Mouse (Mus musculus) stomach, embryonic 16.5 days (tissue): ENCODE data around the gene Fut8. TPM values are rescaled to one million over a fixed set of nuclear protein-coding genes. Genes with fewer than 3 reads are reported as not detected.

Experiments used
- ATAC-seq: fragments of 200-750 bp; cut with Nextera tagmentation; 2 replicates; pipeline ENCODE4 v1.8.0; 2017; ENCODE audit warnings: moderate number of reproducible peaks, moderate TSS enrichment; ENCODE audit not compliant: insufficient read depth, low FRiP score
- H3K27ac ChIP-seq: fragments of 300-500 bp; sonication (generic); 2 replicates; pipeline ENCODE4 v1.5.1; 2014; ENCODE audit warnings: low read length
- H3K27me3 ChIP-seq: fragments of 300-500 bp; sonication (generic); 2 replicates; pipeline ENCODE4 v1.6.1; 2014; ENCODE audit warnings: low read length, control low read depth, mixed read lengths; ENCODE audit not compliant: control insufficient read depth, insufficient read depth
- H3K36me3 ChIP-seq: fragments of 300-500 bp; sonication (generic); 2 replicates; pipeline ENCODE4 v1.6.1; 2014; ENCODE audit warnings: low read length; ENCODE audit not compliant: control insufficient read depth, insufficient read depth
- H3K4me1 ChIP-seq: fragments of 300-500 bp; sonication (generic); 2 replicates; pipeline ENCODE4 v1.6.1; 2014; ENCODE audit warnings: low read length, control low read depth, mixed read lengths; ENCODE audit not compliant: control insufficient read depth, insufficient read depth
- H3K4me2 ChIP-seq: fragments of 300-500 bp; sonication (generic); 2 replicates; pipeline ENCODE4 v1.6.1; 2014; ENCODE audit warnings: low read depth, low read length, mixed read lengths
- H3K4me3 ChIP-seq: fragments of 300-500 bp; sonication (generic); replicated peaks from 2 replicates; pipeline ENCODE4 v1.5.1; 2014; ENCODE audit warnings: mild to moderate bottlenecking, low read length
- H3K9ac ChIP-seq: fragments of 300-500 bp; sonication (generic); 2 replicates; pipeline ENCODE4 v1.6.1; 2014; ENCODE audit warnings: low read length
- H3K9me3 ChIP-seq: fragments of 300-500 bp; sonication (generic); replicated peaks from 2 replicates; pipeline ENCODE4 v1.6.1; 2016; ENCODE audit warnings: low read length, control low read depth; ENCODE audit not compliant: control insufficient read depth
- WGBS: fragments of 180-500 bp; shearing (Covaris S2); extraction: QIAGEN DNeasy Blood & Tissue Kit; methylation state at CpG from one replicate; pipeline ENCODE4 v1.1.7; 2014; 5-methylcytosine and 5-hydroxymethylcytosine counted together
- polyA plus RNA-seq: library from polyadenylated mRNA; unstranded; fragments of >200 nt; fragmentation: Nextera tagmentation; extraction: Ambion mirVana; gene quantifications from 2 replicates; pipeline ENCODE4 v1.2.1, GENCODE M21; 2015

The Fut8 gene
- polyA plus RNA-seq, 1 experiment from 2014 or later = 26.6 TPM

GRCm38 (mm10) chr12:77238531-77239389 is 835 bp downstream of the Fut8 start:
- under 1% methylated on average over 109 of the region's 120 CpGs for WGBS
- H3K27ac ChIP-seq = peak overlapping the region; percentile 96
- ATAC-seq = peak; percentile 95
- H3K4me1 ChIP-seq = peaks cover 4% of the 10 kb centered on the region; the same call in 1 of the 2 replicates
- peak overlapping the region; percentile 94 for H3K9ac ChIP-seq
- no peaks in the 10 kb centered on the region for H3K9me3 ChIP-seq
- H3K4me3 ChIP-seq = peak overlapping the region; percentile 93
- H3K36me3 ChIP-seq = no peaks in the 10 kb centered on the region
- H3K4me2 ChIP-seq = peak overlapping the region; percentile 67
- H3K27me3 ChIP-seq = no peaks in the 10 kb centered on the region

- no peak for ATAC-seq
- Histone ChIP-seq H3K4me1 (peaks cover 4% of the 10 kb centered on the region; the same call in 1 of the 2 replicates), H3K4me3 (peak overlapping the region; percentile 93), H3K9me3 (no peaks in the 10 kb centered on the region), H3K27me3 (no peaks in the 10 kb centered on the region), H3K9ac (peak overlapping the region; percentile 94), H3K4me2 (peak overlapping the region; percentile 67), H3K27ac (peak overlapping the region; percentile 96), H3K36me3 (no peaks in the 10 kb centered on the region)
- WGBS = under 1% methylated on average over 29 of the region's 29 CpGs
Observed at GRCm38 (mm10) chr12:77239390-77240061, 1.6 kb downstream of the Fut8 start.

GRCm38 (mm10) chr12:77240372-77240771 is 2.4 kb downstream of the Fut8 start:
- Histone ChIP-seq H3K27me3 (no peaks in the 10 kb centered on the region), H3K9me3 (no peaks in the 10 kb centered on the region), H3K4me2 (peak overlapping the region; percentile 47), H3K4me3 (peak overlapping the region; percentile 33), H3K27ac (no peak overlapping the region), H3K9ac (no peak overlapping the region), H3K36me3 (no peaks in the 10 kb centered on the region), H3K4me1 (peaks cover 4% of the 10 kb centered on the region; the same call in 1 of the 2 replicates)
- no peak for ATAC-seq
- 43% methylated on average over 6 of the region's 6 CpGs for WGBS

GRCm38 (mm10) chr12:77240839-77241238 is 2.9 kb downstream of the Fut8 start:
- Histone ChIP-seq H3K27ac (no peak overlapping the region), H3K27me3 (no peaks in the 10 kb centered on the region), H3K4me2 (no peak overlapping the region), H3K9me3 (no peaks in the 10 kb centered on the region), H3K9ac (no peak overlapping the region), H3K36me3 (no peaks in the 10 kb centered on the region), H3K4me1 (peaks cover 4% of the 10 kb centered on the region; the same call in 1 of the 2 replicates), H3K4me3 (no peak overlapping the region)
- WGBS = 67% methylated on average over 1 of the region's 1 CpGs
- no peak for ATAC-seq

- H3K9me3 ChIP-seq = no peaks in the 10 kb centered on the region
- no peak overlapping the region for H3K27ac ChIP-seq
- no peak overlapping the region for H3K4me3 ChIP-seq
- H3K27me3 ChIP-seq = no peaks in the 10 kb centered on the region
- no peak overlapping the region for H3K9ac ChIP-seq
- no peaks in the 10 kb centered on the region for H3K4me1 ChIP-seq
- no peaks in the 10 kb centered on the region for H3K36me3 ChIP-seq
- no peak for ATAC-seq
- no peak overlapping the region for H3K4me2 ChIP-seq
Observed at GRCm38 (mm10) chr12:77262650-77263049, 24.7 kb downstream of the Fut8 start.

DNA sequence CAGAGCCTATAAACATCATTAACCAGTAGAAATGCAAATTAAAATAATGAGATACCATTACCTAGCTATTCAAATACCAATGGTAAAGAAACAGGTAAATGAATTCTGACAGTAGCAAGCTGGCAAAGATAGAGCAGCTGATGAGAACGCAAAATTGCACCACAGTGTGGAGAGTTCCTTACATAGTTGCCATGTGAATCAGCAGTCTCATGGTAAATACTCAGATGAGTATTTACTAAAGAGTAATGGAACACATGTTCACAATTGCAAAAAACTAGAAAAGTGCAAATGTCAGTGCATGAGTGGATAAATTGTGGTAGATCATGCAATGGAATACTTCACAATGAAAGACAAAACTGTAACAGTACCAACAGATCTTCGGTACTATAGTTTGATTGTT is 25.9 kb downstream of the Fut8 start:
- Histone ChIP-seq H3K4me2 (no peak overlapping the region), H3K9me3 (no peaks in the 10 kb centered on the region), H3K27ac (no peak overlapping the region), H3K9ac (no peak overlapping the region), H3K36me3 (no peaks in the 10 kb centered on the region), H3K4me1 (no peaks in the 10 kb centered on the region), H3K4me3 (no peak overlapping the region), H3K27me3 (no peaks in the 10 kb centered on the region)
- WGBS = 79% methylated on average over 2 of the region's 2 CpGs
- no peak for ATAC-seq

GRCm38 (mm10) chr12:77270694-77271093 is 32.8 kb downstream of the Fut8 start:
- H3K4me3 ChIP-seq = no peak overlapping the region
- no peaks in the 10 kb centered on the region for H3K4me1 ChIP-seq
- no peaks in the 10 kb centered on the region for H3K27me3 ChIP-seq
- H3K4me2 ChIP-seq = no peak overlapping the region
- no peak for ATAC-seq
- WGBS = 80% methylated on average over 3 of the region's 3 CpGs
- no peaks in the 10 kb centered on the region for H3K36me3 ChIP-seq
- H3K9ac ChIP-seq = no peak overlapping the region
- H3K27ac ChIP-seq = no peak overlapping the region
- no peaks in the 10 kb centered on the region for H3K9me3 ChIP-seq

DNA sequence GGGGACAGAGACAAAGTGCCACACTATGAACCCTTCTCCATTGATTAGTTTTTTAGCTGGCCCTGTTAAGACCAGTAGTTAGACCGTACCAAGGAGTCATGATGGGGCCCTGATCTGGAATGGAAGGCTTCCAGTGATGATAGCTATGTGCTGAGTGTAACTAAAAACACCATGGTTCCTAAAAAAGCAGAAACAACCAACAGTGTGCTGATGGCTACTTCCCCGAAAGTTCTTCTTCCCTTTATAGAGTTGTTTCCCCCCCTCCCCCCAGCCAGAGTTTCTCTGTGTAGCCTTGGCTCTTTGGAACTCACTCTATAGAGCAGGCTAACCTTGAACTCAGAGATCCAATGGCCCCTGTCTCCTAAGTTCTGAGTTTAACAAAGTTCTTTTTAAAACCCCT is 50.6 kb downstream of the Fut8 start:
- no peaks in the 10 kb centered on the region for H3K9me3 ChIP-seq
- no peaks in the 10 kb centered on the region for H3K27me3 ChIP-seq
- no peak overlapping the region for H3K4me3 ChIP-seq
- ATAC-seq = no peak
- no peaks in the 10 kb centered on the region for H3K36me3 ChIP-seq
- no peak overlapping the region for H3K27ac ChIP-seq
- WGBS = 90% methylated on average over 2 of the region's 2 CpGs
- H3K4me1 ChIP-seq = no peaks in the 10 kb centered on the region
- H3K9ac ChIP-seq = no peak overlapping the region
- H3K4me2 ChIP-seq = no peak overlapping the region

DNA sequence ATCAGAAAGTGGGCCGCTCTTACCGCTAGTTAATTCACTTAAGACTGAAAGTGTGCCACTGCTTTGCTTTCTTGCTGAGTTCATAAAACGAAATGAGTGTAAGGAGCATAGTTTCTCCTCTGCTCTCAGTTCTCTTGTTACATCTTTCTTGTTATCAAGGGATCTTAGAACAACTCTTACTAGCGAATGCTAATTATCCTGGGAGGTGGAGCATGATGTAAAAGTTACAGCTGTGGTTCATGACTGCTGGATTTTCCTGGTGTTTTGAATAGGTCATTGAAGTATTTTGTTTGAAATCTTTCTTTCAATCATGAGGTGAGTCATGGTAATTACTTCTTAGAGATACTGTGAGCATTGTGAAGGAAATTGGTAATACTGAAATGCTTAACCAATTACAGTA is 53.1 kb downstream of the Fut8 start:
- Histone ChIP-seq H3K4me1 (no peaks in the 10 kb centered on the region), H3K27ac (no peak overlapping the region), H3K4me2 (no peak overlapping the region), H3K4me3 (no peak overlapping the region), H3K9ac (no peak overlapping the region), H3K27me3 (no peaks in the 10 kb centered on the region), H3K36me3 (no peaks in the 10 kb centered on the region), H3K9me3 (no peaks in the 10 kb centered on the region)
- no peak for ATAC-seq
- 77% methylated on average over 4 of the region's 4 CpGs for WGBS
